Mouse (Mus musculus): ENCODE data around the gene Pkn1.
A peak's percentile ranks its signal among the peaks of the same experiment; 100 is the strongest.

Gene Pkn1

DNA sequence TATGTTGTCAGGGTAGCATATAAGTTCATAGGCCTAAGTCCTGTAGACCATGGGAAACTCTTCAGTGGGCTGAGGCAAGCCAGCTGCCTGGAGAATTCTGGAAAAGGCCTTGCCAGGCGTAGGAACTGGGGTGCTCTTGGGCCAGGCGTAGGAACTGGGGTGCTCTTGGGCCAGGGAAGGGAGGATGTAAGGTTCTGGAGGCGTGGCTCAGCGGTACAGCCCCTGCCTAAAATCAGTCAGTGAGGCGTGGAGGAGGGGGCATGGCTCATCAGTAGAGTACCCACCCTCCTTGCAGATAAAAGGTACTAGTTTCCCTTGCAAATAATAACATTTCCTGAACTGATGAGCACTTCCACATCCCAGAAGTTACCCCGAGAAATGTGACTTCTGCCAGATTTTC, 44.3 kb downstream of the Pkn1 start:
- DNase-seq (ENCODE audit: low spot score in 2 of 2): no peak

DNA sequence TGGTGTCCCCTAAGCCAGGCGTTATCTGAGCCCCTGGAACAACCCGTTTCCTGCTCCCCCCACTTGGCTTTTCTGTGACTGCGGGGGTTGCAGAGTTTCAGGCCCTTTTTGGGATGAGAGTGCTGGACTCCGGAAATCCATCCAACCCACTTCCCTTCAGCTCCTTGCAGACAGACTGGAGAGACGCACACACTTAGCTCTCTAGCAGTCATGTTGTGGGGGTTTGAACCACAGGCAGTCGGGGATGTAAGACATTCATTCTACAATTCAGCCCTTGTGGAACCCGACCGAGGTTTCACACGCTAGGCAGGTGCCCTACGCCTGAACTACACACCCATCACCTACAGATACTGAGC, 45.3 kb downstream of the Pkn1 start:
- DNase-seq (ENCODE audit: low spot score in 2 of 2): no peak

DNA sequence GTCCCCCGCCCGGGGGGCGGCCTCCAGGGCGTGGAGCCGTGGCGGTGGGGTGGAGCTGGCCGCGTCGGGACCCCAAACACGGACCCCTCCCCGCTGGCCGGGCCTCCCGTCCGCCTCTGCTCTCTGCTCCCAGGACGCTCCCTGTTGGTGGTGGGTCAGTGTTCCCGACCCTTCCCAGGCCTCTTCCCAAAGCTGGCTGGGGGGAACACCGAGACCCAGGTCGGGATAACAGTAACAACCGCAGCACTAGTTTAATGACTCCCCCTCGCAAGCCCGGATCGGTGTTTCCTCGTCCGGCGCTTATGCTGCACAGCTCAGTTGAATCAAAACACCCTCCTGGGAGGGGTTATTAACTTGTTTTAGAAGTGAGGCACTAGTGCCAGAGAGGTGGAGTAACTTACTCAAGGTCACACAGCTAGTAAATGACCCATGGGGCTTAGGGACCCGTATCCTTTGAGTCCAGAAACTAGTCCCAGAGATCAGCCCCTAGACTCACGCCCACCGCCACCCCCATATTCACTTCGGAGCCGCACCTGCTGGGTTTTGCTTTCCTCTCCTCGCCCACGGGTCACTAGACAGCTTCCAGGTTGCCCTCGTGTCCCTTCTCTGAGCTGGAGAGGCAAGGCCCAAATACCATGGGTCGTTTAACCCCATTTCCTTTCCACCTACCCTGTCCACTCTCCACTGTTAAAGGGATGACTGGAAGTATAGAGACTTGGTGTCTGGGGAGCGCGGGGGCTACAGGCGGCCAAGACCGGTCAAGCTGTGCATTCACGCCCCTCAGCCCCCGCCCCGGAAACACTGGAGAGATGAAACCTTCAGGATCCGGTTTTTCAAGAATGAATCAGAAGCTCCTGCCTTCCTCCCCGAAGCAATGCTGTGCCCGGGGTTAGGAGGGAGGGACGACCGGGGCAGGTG, 46.0 kb downstream of the Pkn1 start:
- no peak for DNase-seq (ENCODE audit: low spot score in 2 of 2)

DNA sequence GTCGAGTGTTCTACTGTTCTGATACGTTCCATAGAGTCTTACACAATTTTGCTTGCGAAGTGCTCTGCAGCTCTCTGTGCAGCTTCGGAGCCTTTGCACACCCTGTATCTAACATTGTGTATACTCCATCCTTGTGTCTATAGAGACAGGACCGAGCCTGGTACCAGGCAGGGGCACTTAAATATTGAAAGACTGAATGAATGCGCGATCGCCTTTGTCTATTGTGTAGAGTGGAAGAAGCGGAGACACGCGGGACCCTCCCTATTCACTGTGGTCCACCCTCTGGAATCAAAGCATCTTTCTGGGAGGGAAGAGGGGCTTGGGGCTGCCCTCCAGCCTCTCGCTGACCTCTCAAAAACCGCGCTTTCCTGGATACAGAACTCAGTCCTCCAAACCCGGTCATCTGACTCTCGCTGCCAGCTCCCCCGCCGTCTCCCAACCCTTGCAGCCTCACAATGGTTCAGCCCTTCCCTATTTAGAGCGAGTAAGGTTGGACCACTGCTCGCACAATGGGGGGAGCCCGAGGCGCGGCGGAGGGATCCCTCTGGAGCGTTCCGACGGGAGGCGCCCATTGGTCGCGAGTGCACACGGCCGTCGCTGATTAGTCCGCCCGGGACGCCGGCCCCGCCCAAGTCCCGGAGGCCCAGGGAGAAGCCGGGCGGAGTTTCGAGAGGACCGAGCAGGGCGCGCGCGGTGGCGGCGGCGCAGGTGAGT, 46.8 kb downstream of the Pkn1 start, which contains the start of gene Gipc1:
Gipc1 (plus strand) TSS at position 648 of the 714 bp plus-strand sequence.
- DNase-seq (ENCODE audit: low spot score in 2 of 2): peak; percentile 88 to 91

DNA sequence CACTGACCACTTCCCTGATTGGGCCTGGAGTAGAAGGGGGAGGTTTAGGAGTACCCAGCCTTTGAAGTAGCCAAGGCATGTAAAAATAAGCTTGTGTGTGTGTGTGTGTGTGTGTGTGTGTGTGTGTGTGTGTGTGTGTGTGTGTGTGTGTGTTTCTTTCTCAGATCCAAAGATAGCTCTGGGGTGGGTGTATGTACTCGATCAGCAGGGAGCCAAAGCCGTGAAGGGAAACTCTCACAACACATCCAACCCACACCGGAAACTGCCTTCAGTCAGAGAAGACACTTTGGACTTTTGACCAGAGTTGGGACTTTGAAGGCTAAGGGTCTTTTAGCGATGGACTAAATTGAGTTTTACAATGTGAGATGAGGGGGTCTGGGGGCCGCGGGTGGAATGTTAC, 49.3 kb downstream of the Pkn1 start:
- no peak for DNase-seq (ENCODE audit: low spot score in 2 of 2)

DNA sequence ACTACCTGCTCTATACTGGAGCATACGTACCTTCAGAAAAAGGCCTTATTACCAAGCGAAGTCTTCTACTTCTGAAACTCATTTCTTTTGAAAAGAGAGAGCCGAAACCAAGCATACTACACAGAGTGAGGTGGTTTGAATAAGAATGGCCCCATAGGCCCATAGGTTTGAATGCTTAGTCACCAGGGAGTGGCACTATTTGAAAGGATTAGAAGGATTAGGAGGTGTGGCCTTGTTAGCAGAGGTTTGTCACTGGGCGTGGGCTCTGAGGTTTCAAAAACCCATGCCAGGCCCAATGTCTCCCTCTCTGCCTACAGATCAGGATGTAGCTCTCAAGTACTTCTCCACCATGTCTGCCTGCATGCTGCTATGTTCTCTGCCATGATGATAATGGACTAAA, 50.9 kb downstream of the Pkn1 start:
- no peak for DNase-seq (ENCODE audit: low spot score in 2 of 2)

DNA sequence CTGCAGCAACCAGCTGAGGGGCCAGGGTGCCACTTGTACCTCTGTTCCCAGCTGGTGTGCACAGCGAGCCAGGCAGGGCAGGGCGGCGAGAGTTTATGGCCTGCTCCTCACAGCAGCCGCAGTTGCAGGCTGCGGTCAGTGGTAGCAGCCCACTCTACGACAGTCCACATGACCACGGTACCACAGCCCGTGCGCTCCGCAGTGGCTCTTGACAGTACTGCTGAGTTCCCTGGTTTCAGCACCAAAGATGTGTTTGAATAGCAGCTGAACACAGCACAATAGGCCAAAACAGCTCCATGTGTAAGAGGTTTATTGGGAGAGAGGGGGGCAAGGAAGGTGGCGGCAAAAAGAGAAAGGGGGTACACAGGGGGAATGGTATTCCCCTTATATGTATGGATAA, 51.5 kb downstream of the Pkn1 start:
- no peak for DNase-seq (ENCODE audit: low spot score in 2 of 2)

DNA sequence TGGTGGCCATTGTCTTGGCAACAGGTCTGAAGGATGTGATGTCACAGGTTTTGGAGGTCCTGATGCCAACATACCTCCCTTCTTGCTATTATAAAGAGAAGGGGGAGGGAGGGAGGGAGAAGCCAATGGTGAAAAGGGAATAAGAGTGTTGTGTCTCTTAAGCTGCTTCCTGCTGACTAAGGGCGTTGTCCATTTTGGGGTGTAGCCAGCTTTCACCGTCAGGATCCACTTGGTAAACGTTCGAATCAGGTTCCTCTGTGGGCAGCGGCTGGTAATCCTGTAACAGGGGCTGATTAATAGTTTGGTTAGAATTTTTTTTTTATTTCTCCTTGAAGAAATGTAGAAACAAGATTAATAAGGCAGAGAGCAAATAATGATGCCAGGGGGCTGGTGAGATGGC, 59.3 kb downstream of the Pkn1 start:
- DNase-seq (ENCODE audit: low spot score in 2 of 2): no peak

DNA sequence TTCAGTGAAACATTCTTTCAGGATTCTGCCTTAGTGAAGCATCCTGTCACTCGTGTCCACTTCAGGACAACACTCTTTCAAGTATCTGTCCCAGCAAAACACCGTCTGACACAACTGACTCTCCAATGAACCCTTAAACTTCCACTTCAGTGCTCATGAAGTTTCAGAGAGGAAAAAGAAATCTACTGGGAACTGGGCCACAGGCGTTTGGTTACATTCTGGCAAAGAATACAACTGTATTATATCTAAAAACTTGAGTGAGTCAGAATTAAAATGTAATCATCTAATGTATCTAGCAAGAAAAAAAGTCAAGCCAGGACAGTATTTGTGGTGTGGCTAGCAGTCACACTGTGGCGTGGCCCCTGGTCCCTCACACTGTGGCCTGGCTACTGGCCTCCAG, 60.1 kb downstream of the Pkn1 start:
- DNase-seq (ENCODE audit: low spot score in 2 of 2): no peak

DNA sequence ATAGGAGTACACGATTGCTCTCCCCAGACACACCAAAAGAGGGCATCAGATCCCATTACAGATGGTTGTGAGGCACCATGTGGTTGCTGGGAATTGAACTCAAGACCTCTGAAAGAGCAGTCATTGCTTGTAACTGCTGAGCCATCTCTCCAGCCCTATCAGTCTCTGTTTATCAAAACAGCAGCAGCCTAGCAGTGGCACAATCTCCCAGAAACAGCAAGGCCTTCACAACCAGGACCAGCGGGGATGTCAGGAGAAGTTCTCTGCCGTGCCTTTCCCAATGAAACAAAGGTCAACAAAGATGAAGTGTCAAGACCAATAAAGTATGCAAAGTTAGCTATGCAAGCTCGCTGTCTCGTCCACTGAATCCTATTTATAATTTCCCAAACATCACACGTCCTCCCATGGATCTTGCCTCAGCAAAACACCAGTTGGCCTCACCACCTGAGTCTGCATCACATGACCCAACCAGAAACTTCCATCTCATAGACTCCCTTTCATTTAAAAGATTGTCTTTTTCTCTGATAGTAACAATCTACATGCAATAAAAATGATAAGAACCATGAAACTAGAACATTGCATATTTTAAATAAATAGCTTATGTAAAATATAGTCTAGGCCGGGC, 66.8 kb downstream of the Pkn1 start:
- DNase-seq (ENCODE audit: low spot score in 2 of 2): no peak

DNA sequence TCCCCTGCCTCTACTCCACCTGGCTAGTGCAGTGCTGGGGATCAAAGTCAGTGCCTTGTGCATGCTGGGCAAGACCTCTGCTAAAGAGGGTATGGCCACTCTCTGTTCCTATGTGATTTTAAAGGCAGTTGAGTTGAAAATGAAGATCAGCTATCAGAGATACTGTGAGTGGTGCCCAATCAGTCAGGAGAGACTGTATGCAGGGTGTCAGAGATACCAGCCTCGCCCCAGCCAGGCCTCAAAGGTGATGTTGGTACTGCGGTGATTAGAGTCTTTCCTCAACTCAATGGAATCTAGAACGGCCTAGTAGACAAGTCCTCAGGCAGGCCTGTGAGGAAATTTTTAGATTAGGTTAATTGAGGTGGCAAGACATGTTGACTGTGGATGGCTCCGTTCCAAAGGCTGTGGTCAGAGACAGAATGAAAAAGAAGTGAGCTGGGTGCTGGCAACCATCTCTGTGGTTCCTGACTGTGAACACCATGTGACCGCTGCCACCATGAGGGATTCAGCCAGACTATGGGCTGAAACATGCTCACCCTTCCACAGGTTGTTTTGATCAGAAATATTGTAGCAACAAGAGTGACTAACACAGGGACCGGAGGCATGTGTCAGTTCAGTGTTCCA, 73.2 kb downstream of the Pkn1 start:
- no peak for DNase-seq (ENCODE audit: low spot score in 2 of 2)

DNA sequence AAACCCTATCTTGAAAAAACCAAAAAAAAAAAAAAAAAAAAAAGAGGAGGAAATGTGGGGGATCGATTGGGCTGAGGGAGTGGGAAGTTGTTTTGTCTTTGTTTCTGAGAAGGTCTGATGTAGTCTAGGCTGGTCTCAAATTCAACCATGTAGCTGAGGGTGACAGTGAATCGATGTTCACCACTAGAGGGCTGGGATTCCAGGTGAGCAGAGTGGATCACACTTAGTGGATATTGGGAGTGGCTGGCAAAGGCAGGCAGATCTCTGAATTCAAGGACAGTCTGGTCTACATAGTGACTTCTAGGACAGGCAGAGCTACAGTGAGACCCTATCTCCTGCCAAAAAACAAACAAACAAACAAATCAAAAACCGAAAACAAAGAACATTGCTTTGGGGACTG, 74.2 kb downstream of the Pkn1 start:
- DNase-seq (ENCODE audit: low spot score in 2 of 2): no peak

DNA sequence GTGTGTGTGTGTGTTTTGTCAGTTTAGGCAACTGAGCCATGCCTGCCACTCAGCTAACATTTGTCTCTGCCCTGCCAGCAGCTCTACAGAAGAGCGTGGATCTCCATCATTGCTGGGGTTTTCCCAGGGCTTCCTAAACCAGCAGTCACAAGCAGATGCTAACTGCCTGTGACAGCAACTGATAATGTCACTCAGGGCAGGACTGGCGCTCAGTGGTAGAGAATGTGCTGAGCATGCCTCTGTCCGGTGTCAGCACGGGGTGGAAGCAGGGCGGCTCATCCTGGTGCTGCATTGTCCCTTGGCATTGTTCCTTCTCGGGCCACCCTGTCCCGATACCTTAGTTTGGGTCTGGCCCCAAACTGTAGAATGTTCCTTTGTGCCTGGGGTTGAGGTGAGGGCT, 75.4 kb downstream of the Pkn1 start:
- no peak for DNase-seq (ENCODE audit: low spot score in 2 of 2)

DNA sequence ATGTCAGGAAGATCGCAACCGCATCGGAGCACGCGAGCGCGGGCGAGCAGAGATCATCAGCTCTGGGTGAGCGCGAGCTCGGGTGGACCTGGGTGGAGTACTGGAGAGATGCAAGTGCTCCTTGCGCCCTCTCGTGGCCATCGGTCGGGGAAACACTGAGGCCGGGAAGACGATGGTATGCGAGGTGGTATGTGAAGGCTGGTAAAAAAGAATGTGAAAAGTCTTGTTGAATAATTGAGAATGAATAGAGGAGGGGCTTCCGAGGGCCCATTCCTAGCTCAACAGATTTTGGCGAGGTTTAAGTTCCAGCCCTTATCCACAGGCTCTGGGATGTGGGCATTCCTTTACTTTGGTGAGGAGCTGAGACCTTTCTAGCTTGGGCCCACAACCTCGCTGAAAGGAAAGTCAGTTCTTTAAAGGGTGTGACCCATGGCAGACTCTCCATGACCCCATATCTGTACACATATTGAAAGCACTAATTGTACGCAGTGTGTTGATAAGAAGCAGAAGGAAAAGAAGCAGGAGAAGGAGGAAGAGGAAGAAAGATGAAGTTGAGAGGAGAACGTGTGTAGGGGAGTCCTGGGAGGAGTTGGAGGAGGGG, 76.5 kb downstream of the Pkn1 start:
- DNase-seq (ENCODE audit: low spot score in 2 of 2): peak; percentile 82 to 88

DNA sequence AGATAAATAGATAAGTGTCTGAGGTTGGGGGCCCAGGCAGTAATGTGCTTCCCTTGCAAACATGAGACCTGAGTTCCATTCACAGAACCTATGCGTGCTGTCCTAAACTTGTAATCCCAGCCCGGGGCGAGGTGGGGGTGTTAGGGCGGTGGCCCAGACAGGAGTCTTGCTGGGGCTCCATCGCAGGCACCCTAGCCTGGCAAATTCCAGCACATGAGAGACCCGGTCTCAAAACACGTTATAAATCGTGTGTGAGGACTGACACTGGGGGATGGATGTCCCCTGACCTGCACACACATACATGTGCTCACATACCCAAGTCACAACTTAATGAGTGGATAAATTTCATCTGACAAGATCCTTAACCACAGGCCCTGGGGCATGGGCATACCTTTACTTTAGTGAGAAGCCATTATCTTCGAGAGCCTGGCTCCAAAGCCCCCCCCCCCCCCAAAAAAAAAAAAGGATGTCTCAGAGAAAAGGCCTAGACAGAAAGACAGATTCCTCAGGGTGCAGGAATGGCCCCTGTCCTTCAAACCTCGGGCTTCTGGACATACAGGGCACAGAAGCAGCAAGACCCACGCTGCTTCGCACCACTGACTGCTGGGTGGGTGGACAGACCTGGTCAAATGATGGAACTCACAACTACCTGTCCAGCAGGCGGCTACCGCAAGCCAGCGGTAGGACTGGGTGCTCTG, 77.1 kb downstream of the Pkn1 start:
- DNase-seq (ENCODE audit: low spot score in 2 of 2): no peak

DNA sequence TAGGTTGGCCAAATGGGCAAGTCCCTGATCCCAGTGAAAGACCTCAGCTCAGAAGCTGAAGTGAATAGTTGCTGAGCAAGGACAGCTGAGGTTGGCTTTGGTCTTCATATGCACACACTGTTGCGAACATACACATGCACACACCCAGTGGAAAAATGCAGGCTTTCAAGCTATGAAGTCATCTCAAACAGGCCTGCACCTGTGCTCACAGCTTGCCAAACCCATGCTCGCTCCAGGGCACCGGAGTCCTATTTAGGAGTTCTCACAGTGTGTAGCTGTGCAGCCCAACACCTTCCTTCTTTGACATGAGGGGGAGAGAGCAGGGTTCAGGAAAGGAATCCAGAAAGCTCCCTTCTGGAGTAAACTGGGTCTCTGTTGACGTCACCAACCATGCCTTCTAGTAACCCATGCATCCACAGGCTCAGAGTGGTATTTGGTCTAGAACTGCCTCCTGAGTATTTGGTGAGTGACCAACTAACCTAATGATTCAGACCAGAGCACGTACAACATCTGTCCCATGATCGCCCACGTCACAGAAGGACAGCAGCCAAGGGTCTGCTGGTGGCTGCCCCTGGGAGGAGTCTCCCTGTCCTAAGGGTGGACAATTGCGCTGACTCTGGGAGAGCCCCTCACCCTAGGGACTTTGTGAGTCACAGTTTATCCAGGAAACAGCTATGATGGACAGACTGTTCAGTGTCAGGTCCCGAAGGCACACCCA, 79.3 kb downstream of the Pkn1 start:
- no peak for DNase-seq (ENCODE audit: low spot score in 2 of 2)

DNA sequence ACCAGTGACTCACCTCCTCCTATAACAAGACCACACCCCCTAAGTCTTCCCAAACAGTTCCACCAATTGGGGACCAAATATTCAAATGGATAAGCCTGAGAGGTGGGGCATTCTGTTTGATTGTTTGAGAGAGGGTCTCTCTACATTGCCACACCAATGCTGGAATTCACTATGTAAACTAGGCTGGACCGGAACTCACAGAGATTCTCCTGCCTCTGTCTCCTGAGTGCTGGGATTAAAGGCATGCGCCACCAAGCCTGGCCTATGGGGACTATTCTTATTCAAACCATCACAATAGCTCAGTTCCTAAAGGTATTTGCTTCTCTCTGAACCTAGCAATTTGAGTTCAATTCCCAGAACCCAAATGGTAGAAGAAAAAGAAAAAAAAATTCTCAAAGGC, 80.4 kb downstream of the Pkn1 start:
- DNase-seq (ENCODE audit: low spot score in 2 of 2): no peak

DNA sequence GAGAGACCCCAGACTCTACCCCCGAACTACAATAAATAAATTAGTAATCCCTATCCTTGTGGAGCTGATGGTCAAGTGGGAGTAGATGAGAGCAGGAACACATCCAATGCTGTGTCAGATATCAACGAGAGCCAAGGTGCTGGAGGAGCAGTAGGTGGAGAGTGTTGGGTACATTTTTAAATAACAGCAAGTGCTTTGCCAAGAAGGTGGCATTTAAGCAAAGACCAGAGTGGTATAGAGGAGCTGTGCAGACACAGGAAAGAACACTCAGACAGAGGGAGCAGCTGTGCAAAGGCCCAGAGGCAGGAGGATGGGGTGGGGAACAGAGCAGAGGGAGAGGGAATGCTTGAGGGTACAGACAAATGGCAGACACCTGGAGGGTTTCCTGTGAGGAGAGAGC, 81.9 kb downstream of the Pkn1 start:
- DNase-seq (ENCODE audit: low spot score in 2 of 2): no peak

DNA sequence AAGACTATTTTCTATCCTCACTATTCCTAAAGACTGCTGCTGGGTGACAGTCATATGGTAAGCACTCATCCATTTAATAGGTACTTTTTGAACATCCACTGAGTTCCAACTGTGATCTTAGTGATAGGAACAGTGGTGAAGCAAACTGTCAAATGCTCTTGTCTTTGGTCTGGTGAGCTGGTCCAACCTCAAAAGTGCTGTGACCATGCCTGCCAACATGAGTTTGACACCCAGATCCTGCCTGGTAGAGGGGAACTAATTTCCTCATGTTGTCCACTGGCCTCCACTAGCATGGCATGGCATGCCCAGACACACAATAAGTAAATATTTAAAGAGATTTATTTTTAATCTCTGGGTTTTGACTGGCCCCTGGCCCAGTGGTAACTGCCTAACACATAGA, 82.4 kb downstream of the Pkn1 start:
- no peak for DNase-seq (ENCODE audit: low spot score in 2 of 2)
